Mouse (Mus musculus) heart, embryonic 11.5 days (tissue): ENCODE results near the gene Nub1. TPM values are rescaled to one million over a fixed set of nuclear protein-coding genes. Genes with fewer than 3 reads are reported as not detected.
"Not testable (repeated sequence)": the region's sequence is repeated elsewhere in the genome, so short reads cannot be mapped to it uniquely, and the experiment has no call there.

Source experiments
- ATAC-seq: fragments of 200-750 bp; cut with Nextera tagmentation; replicated peaks from 2 replicates; pipeline ENCODE4 v1.8.0; 2017; ENCODE audit warnings: moderate library complexity; ENCODE audit not compliant: insufficient number of reproducible peaks, low FRiP score, low TSS enrichment
- H3K27ac ChIP-seq: fragments of 300-500 bp; sonication (generic); 2 replicates; pipeline ENCODE4 v1.5.1; 2014; ENCODE audit warnings: mild to moderate bottlenecking, low read depth, low read length
- H3K27me3 ChIP-seq: fragments of 300-500 bp; sonication (generic); 2 replicates; pipeline ENCODE4 v1.6.1; 2014; ENCODE audit warnings: mild to moderate bottlenecking, low read length, mixed read lengths; ENCODE audit not compliant: control insufficient read depth, insufficient read depth
- H3K36me3 ChIP-seq: fragments of 300-500 bp; sonication (generic); 2 replicates; pipeline ENCODE4 v1.6.1; 2014; ENCODE audit warnings: mild to moderate bottlenecking, low read length, moderate library complexity, mixed read lengths; ENCODE audit not compliant: control insufficient read depth, insufficient read depth
- H3K4me1 ChIP-seq: fragments of 300-500 bp; sonication (generic); 2 replicates; pipeline ENCODE4 v1.6.1; 2014; ENCODE audit warnings: low read length; ENCODE audit not compliant: control insufficient read depth, insufficient read depth
- H3K4me2 ChIP-seq: fragments of 300-500 bp; sonication (generic); 2 replicates; pipeline ENCODE4 v1.6.1; 2014; ENCODE audit warnings: mild to moderate bottlenecking, moderate library complexity
- H3K4me3 ChIP-seq: fragments of 300-500 bp; sonication (generic); 2 replicates; pipeline ENCODE4 v1.5.1; 2014; ENCODE audit warnings: low read depth, low read length
- H3K9ac ChIP-seq: fragments of 300-500 bp; sonication (generic); 2 replicates; pipeline ENCODE4 v1.6.1; 2014; ENCODE audit warnings: mild to moderate bottlenecking, low read depth, low read length, moderate library complexity
- H3K9me3 ChIP-seq: fragments of 300-500 bp; sonication (generic); replicated peaks from 2 replicates; pipeline ENCODE4 v1.6.1; 2016; ENCODE audit warnings: low read length; ENCODE audit not compliant: control insufficient read depth
- WGBS: fragments of 180-500 bp; shearing (Covaris S2); extraction: QIAGEN DNeasy Blood & Tissue Kit; methylation state at CpG from one replicate; pipeline ENCODE4 v1.1.7; 2014; ENCODE audit not compliant: insufficient replicate concordance; 5-methylcytosine and 5-hydroxymethylcytosine counted together
- polyA plus RNA-seq: library from polyadenylated mRNA; unstranded; fragments of >200 nt; fragmentation: Nextera tagmentation; extraction: Ambion mirVana; gene quantifications from 2 replicates; pipeline ENCODE4 v1.2.1, GENCODE M21; 2014

Nub1 gene
- polyA plus RNA-seq, 1 experiment from 2014 or later: 28.2 TPM

GRCm38 (mm10) chr5:24684578-24685365 is 560 bp upstream of the Nub1 start:
- H3K4me1 ChIP-seq: peaks cover 12% of the 10 kb centered on the region
- H3K9ac ChIP-seq: peak overlapping the region; percentile 76
- peak overlapping the region; percentile 99 for H3K27ac ChIP-seq
- peaks cover 4% of the 10 kb centered on the region for H3K36me3 ChIP-seq
- ATAC-seq: peak; percentile 6; the same call in 1 of the 2 replicates
- no peaks in the 10 kb centered on the region for H3K9me3 ChIP-seq
- WGBS: 20% methylated on average over 16 of the region's 16 CpGs
- H3K4me2 ChIP-seq: peak overlapping the region; percentile 80
- peak overlapping the region; percentile 93 for H3K4me3 ChIP-seq
- H3K27me3 ChIP-seq: no peaks in the 10 kb centered on the region

GRCm38 (mm10) chr5:24686176-24686575 is 844 bp downstream of the Nub1 start:
- Histone ChIP-seq H3K36me3 (peaks cover 14% of the 10 kb centered on the region), H3K9me3 (no peaks in the 10 kb centered on the region), H3K4me1 (peaks cover 12% of the 10 kb centered on the region), H3K27ac (peak overlapping the region; percentile 84), H3K4me2 (peak overlapping the region; percentile 80), H3K4me3 (peak overlapping the region; percentile 93), H3K27me3 (no peaks in the 10 kb centered on the region), H3K9ac (peak overlapping the region; percentile 86)
- 2% methylated on average over 15 of the region's 15 CpGs for WGBS
- peak; percentile 3; the same call in 1 of the 2 replicates for ATAC-seq

- peak overlapping the region; percentile 86 for H3K9ac ChIP-seq
- H3K27ac ChIP-seq, H3K27me3 ChIP-seq, ATAC-seq, H3K9me3 ChIP-seq: not testable (repeated sequence)
- H3K4me1 ChIP-seq: peaks cover 12% of the 10 kb centered on the region
- 72% methylated on average over 16 of the region's 16 CpGs for WGBS
- peak overlapping the region; percentile 93 for H3K4me3 ChIP-seq
- H3K4me2 ChIP-seq: peak overlapping the region; percentile 80
- peaks cover 14% of the 10 kb centered on the region for H3K36me3 ChIP-seq
Measured at GRCm38 (mm10) chr5:24686671-24687420, 1.5 kb downstream of the Nub1 start.

GRCm38 (mm10) chr5:24687696-24688095 is 2.4 kb downstream of the Nub1 start:
- H3K27ac ChIP-seq: no peak overlapping the region
- peaks cover 12% of the 10 kb centered on the region for H3K4me1 ChIP-seq
- no peak overlapping the region for H3K4me2 ChIP-seq
- H3K27me3 ChIP-seq: no peaks in the 10 kb centered on the region
- no peaks in the 10 kb centered on the region for H3K9me3 ChIP-seq
- H3K36me3 ChIP-seq: peaks cover 14% of the 10 kb centered on the region
- ATAC-seq: no peak
- no peak overlapping the region for H3K4me3 ChIP-seq
- WGBS: 79% methylated on average over 1 of the region's 1 CpGs
- H3K9ac ChIP-seq: no peak overlapping the region

GRCm38 (mm10) chr5:24696704-24697103 is 11.4 kb downstream of the Nub1 start:
- Histone ChIP-seq H3K36me3 (peaks cover 31% of the 10 kb centered on the region), H3K4me3 (no peak overlapping the region), H3K4me2 (no peak overlapping the region), H3K4me1 (no peaks in the 10 kb centered on the region), H3K27me3 (no peaks in the 10 kb centered on the region), H3K9me3 (no peaks in the 10 kb centered on the region), H3K9ac (no peak overlapping the region), H3K27ac (no peak overlapping the region)
- WGBS: 70% methylated on average over 3 of the region's 3 CpGs
- no peak for ATAC-seq

GRCm38 (mm10) chr5:24701271-24701670 is 15.9 kb downstream of the Nub1 start:
- Histone ChIP-seq H3K4me2 (no peak overlapping the region), H3K9me3 (no peaks in the 10 kb centered on the region), H3K9ac (no peak overlapping the region), H3K4me1 (no peaks in the 10 kb centered on the region), H3K4me3 (no peak overlapping the region), H3K27me3 (no peaks in the 10 kb centered on the region), H3K36me3 (peaks cover 47% of the 10 kb centered on the region), H3K27ac (no peak overlapping the region)
- WGBS: 92% methylated on average over 3 of the region's 3 CpGs
- no peak for ATAC-seq

- Histone ChIP-seq H3K27ac (no peak overlapping the region), H3K4me3 (no peak overlapping the region), H3K9ac (no peak overlapping the region), H3K9me3 (no peaks in the 10 kb centered on the region), H3K4me2 (no peak overlapping the region), H3K36me3 (peaks cover 41% of the 10 kb centered on the region), H3K27me3 (no peaks in the 10 kb centered on the region), H3K4me1 (no peaks in the 10 kb centered on the region)
- WGBS: 85% methylated on average over 8 of the region's 8 CpGs
- no peak for ATAC-seq
Measured at GRCm38 (mm10) chr5:24704615-24705014, 19.3 kb downstream of the Nub1 start.

- ATAC-seq: no peak
- Histone ChIP-seq H3K4me2 (no peak overlapping the region), H3K27me3 (no peaks in the 10 kb centered on the region), H3K4me1 (0 out of 2 replicates have a peak, but pooled peaks cover 4% of the 10 kb centered on the region), H3K9me3 (no peaks in the 10 kb centered on the region), H3K4me3 (no peak overlapping the region), H3K27ac (no peak overlapping the region), H3K9ac (no peak overlapping the region), H3K36me3 (peaks cover 22% of the 10 kb centered on the region)
- 80% methylated on average over 2 of the region's 2 CpGs for WGBS
Measured at GRCm38 (mm10) chr5:24709962-24710361, 24.6 kb downstream of the Nub1 start.
